Mouse (Mus musculus) erythroblast, adult 5-6 weeks (primary cell): ENCODE results near the gene Kbtbd4. TPM values are rescaled to one million over a fixed set of nuclear protein-coding genes. Genes with fewer than 3 reads are reported as not detected.
"Not testable (repeated sequence)": the region's sequence is repeated elsewhere in the genome, so short reads cannot be mapped to it uniquely, and the experiment has no call there.

Experiments
- ATAC-seq: replicated peaks from 2 replicates; pipeline ENCODE4 v1.8.0; 2016; ENCODE audit warnings: moderate number of reproducible peaks, mild to moderate bottlenecking, moderate TSS enrichment, inconsistent platforms; ENCODE audit not compliant: poor library complexity, low FRiP score, severe bottlenecking
- total RNA-seq, 2 experiments: library from RNA; stranded (forward) in 1 of 2; stranded (reverse) in 1 of 2; fragments of 150-400 nt in 1 of 2; fragments of 200-764, 138-1000 nt in 1 of 2; gene quantifications; 2 replicates each; pipeline versions ENCODE4 v1.2.3 to v1.2.4; 2015 to 2017; ENCODE audit warnings: low replicate concordance in 2 of 2

Gene Kbtbd4
- total RNA-seq, 2 experiments from 2014 or later = 2.8 to 5.8 TPM

DNA sequence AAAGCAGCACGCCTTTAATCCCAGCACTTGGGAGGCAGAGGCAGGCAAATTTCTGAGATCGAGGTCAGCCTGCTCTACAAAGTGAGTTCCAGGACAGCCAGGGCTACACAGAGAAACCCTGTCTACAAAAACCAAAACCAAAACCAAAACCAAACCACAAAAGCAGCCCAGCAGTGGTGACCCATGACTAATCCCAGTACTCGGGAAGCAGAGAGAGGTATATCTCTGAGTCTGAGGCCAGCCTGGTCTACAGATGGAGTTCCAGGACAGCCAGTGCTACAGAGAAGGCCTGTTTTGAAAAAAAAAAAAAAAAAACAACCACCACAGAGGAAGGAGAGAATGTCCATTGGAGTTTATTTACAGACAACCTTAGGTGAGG lies 10.3 kb upstream of the Kbtbd4 start:
- ATAC-seq = not testable (repeated sequence)

DNA sequence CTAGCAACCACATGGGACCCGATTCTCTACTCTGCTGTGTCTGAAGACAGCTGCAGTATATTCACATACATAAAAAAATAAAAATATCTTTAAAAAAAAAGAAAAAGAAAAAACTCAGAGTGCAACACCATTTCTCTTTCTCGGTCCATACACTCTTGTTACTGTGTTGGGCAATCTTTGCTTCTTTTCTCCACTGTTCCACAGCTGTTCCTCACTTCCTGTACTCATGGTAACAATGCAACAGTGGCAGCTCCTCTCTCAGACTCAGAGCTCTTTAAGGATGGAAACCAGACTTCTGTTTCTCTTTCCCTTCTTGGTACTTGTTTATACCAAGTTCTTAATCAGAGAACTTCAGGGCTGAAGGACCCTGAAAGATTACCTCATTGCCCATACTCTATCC lies 1.1 kb upstream of the Kbtbd4 start:
- ATAC-seq = no peak

DNA sequence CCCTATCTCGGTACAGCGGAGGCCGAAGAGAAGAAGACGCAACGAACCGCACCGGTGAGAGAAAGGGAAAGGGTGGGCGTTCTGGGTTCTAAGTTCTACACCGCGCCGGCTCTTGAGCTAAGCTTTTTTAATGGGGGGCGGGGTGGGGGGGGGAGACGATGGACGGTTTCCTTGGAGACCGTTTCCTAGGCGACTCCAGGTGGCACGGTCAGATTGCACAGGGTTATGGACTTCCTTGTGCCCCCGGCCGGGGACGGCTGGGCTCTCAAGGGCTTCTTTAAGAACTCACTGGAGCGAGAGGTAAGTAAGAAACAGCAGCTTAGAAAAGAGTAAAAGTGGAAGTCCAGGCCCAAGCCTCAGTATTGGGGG lies 300 bp downstream of the Kbtbd4 start:
- peak; percentile 19; the same call in 1 of the 2 replicates for ATAC-seq

DNA sequence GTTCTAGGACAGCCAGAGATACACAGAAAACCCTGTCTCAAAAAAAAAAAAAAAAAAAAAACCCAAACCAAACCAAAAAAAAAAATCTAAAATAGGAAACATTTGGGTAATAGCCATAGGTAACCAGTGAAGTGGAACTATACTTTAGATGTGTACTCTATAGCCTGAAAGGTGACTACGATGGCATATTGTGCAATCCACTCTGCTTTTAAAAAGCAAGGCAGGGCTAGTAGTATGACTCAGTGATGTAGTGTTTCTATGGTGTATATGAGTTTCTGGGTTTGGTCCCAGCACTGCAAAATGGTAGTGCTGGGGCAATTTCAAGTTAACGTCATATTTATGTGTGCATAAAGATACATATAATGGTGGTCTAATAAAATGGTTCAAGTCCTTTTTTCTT lies 2.2 kb downstream of the Kbtbd4 start:
- ATAC-seq = no peak

- no peak for ATAC-seq
These were observed 6.3 kb downstream of the Kbtbd4 start for GRCm38 (mm10) chr2:90910861-90911260.

GRCm38 (mm10) chr2:90911668-90912067 lies 7.1 kb downstream of the Kbtbd4 start:
- ATAC-seq = no peak

DNA sequence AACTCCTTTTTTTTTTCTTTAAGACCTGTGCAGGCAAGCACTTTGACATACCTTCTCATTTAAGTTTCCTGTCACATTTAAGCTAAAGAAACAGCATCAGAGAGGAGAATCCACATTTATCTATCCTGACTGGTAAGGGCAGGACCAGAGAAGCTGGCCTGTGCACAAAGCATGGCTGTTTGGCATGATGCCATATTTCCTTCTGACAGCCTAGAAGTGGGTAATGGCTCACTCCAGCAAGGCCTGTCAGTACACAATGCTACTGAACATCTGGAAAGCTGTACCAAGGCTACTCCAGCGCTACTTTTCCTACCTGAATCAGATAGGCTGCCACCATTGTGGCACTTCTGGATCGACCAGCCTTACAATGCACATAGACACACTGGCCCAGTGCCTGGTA lies 9.1 kb downstream of the Kbtbd4 start:
- ATAC-seq = no peak

DNA sequence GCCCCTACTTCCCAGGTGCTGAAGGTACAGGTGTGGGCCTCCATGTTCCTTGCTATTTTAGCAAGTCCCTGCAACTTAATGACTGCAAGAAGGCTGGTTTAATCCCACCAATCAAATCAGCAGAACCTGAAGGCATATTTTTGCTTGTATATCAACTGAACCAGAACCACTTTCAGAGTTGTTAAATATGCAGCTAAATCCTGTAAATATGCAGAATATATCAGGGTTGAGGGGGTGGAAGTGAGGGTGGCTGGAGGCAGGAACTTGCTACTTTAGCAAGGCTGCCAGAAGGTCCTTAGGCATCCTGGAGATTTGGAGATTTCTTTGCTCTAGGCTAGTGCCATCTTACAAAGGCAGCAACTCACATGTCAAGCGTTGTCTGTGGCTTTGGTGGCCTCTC lies 11.0 kb downstream of the Kbtbd4 start:
- no peak for ATAC-seq

DNA sequence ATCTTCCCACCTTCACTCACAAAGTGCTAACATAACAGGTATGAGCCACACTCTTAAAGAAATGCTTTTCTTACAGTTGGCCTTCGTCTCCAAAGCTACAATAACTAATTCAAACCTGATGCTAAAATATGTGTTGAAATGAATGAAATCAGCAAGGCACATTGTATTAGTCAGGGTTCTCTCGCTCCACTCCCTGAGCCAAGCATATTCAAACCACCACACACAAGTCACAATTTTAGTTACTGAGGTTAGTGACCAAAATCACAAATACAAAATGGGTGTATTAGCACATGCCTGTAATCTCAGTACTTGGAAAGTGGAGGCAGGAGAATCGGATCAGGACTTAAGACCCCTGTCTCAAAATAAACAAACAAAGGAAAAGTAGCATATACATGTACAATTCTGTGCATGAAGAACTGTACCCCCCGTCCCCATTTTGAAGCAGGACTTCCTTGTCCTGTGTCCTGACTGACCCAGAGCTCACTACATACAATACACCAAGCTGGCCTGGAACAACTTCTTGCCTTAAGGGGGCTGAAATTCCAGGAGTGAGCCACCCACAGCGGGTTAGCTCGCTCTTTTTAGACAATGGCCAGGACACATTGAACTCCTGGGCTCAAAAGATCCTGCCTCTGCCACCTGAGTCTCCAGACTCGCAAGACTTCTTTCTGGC lies 12.2 kb downstream of the Kbtbd4 start:
- peak; percentile 2 for ATAC-seq

DNA sequence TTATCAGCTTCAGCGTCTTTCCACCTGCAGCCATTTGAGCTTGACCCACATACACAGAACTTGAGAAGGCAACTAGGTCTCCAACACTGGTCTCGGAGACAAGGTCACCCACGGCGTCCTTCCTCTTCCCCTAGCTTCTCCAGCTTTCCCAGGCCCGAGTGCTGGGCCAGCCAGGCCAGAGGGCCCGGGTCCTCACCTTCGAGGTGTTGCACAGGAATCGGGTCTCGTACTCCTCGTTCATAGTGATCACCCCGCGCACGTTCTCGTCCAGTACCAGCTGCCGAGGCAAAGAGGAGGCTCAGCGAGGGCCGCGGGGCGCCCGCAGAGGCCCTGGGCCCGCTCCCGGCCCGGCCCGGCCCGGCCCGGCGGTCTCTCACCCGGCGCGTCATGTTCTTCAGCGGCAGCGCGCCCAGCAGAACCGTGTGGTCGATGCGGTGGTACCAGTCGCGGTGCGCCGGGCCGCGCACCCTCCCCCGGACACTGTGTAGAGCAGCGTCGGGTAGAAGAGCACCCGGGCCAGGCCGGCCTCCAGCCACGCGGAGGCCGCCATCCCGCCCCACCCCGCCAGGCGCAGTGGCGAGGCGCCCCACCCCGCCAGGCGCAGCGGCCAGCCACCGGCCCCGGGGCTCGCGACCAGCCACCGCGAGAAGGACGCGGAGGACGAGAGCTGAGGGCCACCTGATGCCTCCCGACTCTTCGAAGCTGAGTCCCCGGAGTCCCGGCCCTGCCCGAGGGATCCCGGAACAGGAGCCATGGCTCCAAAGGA lies 12.9 kb downstream of the Kbtbd4 start:
- peak; percentile 90 for ATAC-seq

GRCm38 (mm10) chr2:90917999-90918698 lies 13.6 kb downstream of the Kbtbd4 start:
- peak; percentile 59 for ATAC-seq

GRCm38 (mm10) chr2:90921178-90921577 lies 16.6 kb downstream of the Kbtbd4 start:
- no peak for ATAC-seq

DNA sequence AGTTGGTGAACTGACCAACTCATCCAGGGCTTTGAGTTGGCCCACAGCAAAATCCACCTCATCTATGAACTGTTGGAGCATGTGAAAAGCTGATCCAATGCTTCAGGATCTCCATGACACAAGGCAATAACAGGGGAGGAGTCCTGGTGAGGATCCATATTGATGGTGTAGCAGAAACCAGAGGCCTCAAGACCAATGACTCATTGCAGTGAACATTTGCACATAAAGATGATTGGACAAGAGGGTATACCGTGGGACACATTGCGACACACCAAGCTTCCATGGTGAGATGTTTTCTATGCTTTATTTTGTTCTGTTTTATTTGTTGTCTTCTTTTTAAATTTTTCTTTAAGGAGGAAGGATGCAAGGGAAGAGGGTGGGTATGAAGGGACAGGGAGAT lies 18.1 kb downstream of the Kbtbd4 start:
- ATAC-seq = no peak

GRCm38 (mm10) chr2:90928566-90928965 lies 24.0 kb downstream of the Kbtbd4 start:
- ATAC-seq = no peak

DNA sequence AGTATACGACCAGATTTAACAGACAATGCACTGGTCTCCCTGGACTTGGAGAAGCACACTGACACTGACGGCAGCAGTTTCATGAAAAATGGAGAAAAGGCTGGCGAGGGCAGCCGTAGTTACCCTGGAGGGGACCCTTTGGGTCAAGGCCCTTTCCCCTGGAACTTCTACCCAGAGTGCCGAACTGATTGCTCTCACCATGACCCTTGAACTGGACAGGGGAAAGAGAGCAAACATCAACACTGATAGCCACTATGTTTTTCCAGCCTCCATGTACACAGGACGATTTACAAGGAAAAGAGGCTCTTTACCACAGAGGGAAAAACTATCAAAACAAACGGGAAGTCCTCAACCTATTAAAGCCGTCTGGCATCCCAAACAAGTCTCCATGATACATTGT lies 27.3 kb downstream of the Kbtbd4 start:
- ATAC-seq = no peak

GRCm38 (mm10) chr2:90932273-90932672 lies 27.7 kb downstream of the Kbtbd4 start:
- ATAC-seq = no peak

DNA sequence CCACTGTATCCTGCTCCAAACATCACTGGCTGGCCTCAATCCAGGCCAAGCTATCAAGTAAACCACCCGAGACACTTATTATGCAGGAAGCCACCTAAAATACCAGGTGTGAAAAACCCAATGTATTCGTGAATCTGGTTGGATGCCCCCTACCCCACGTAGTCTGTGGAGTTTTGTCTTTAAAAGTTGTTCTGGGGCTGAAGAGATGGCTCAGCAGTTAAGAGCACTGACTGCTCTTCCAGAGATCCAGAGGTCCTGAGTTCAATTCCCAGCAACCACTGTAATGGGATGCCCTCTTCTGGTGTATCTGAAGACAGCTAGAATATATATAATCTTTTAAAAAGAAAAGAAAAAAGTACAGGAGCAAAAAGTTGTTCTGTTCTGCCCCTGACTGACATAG lies 33.8 kb downstream of the Kbtbd4 start:
- ATAC-seq = no peak

GRCm38 (mm10) chr2:90939750-90940149 lies 35.2 kb downstream of the Kbtbd4 start:
- no peak; the same call in 1 of the 2 replicates for ATAC-seq

GRCm38 (mm10) chr2:90940233-90941229 lies 36.0 kb downstream of the Kbtbd4 start, which contains the start of gene Celf1:
Gene Celf1, plus strand, starts transcription at chr2:90940382.
- peak; percentile 80 for ATAC-seq

DNA sequence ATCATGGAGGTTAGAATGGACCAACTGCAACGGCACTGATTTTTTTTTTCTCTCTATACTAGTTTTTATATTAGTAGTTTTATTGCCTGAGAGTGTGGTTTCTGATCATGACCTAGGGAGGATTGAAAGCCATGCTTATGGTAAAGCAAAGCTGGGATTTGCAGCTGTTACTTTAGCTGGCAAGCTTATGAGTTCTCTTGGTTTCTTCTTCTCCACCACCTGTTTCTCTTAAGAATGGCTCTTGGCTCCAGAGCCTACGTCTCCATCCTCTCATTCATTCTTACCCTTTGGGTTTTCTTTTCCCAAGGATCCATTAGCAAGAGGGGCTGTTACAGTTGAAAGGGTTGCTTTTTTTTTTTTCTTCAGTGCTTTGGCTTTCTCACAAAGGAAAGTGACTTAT lies 37.2 kb downstream of the Kbtbd4 start:
- no peak for ATAC-seq
